Mouse (Mus musculus): ENCODE measurements around the gene Fam71d. TPM values are rescaled to one million over a fixed set of nuclear protein-coding genes. Genes with fewer than 3 reads are reported as not detected.

Fam71d gene
- polyA plus RNA-seq (2015; fragmentation: Nextera tagmentation; extraction: Ambion mirVana): 0.40 TPM in 1 of 2 replicates, not detected in the other

DNA sequence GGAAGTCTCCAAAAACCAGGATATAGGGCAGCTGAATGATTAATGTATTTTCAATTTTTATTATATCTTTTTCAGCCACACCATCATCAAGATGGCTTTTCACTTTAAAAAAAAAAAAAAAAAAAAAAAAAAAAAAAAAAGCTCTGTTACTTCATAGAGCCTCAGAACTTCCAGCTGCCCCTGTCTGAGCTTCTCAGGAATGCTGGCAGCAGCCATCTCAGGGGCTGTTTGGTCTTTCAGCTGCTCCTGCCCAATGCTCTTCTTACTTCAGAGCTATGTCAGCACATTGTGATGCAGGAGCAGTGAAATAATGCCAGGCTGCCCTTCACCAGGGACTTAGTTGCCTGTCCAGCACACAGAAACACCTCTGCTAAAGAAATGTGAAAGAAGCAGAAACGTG lies at the start of gene Fam71d:
Gene Fam71d, plus strand, starts transcription at position 211 of the 400 bp plus-strand sequence.
- H3K27ac ChIP-seq (ENCODE audit: low read depth, low read length): no peak within 1 kb of the TSS
- H3K9ac ChIP-seq (ENCODE audit: low read depth, low read length): no peak within 1 kb of the TSS
- no peaks in the 10 kb centered on the region for H3K27me3 ChIP-seq (replicated peaks; ENCODE audit: control insufficient read depth, insufficient read depth, low read length)
- no peak within 1 kb of the TSS for H3K4me2 ChIP-seq (ENCODE audit: low read length)
- no peaks in the 10 kb centered on the region for H3K4me1 ChIP-seq (ENCODE audit: control insufficient read depth, insufficient read depth, low read depth, low read length)
- H3K9me3 ChIP-seq (ENCODE audit: control insufficient read depth, low read length): no peaks in the 10 kb centered on the region
- H3K36me3 ChIP-seq (ENCODE audit: control insufficient read depth, insufficient read depth, low read length): no peaks in the 10 kb centered on the region
- no peak within 1 kb of the TSS for H3K4me3 ChIP-seq (ENCODE audit: low read length)
- whole genome bisulfite sequencing: 81% methylated on average over 1 of the region's 1 CpGs
- no peak for ATAC-seq

DNA sequence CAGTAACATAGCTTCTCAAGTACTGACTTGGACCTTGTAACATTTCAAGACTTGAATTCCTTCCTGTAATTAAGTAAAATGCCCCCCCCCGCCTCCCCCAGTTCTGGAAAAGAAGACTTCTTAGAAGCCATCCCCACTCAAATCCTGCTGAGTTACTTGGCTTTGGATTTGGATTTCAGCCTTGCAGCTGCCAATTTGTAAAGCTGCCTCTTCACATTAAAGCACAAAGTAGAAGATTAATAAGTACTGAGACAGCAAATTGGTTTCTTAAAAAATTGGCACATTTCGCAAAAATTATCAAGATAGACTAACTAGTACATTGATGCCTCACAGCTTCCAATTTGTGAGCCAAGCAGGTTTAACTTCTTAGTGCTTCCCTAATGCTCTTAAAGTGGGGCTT lies 47.6 kb upstream of the Fam71d start:
- Histone ChIP-seq H3K27me3 (replicated peaks; ENCODE audit: control insufficient read depth, insufficient read depth, low read length) (no peaks in the 10 kb centered on the region), H3K27ac (ENCODE audit: low read depth, low read length) (no peak overlapping the region), H3K4me2 (ENCODE audit: low read length) (no peak overlapping the region), H3K9ac (ENCODE audit: low read depth, low read length) (no peak overlapping the region), H3K36me3 (ENCODE audit: control insufficient read depth, insufficient read depth, low read length) (no peaks in the 10 kb centered on the region), H3K4me3 (ENCODE audit: low read length) (no peak overlapping the region), H3K9me3 (ENCODE audit: control insufficient read depth, low read length) (no peaks in the 10 kb centered on the region), H3K4me1 (ENCODE audit: control insufficient read depth, insufficient read depth, low read depth, low read length) (no peaks in the 10 kb centered on the region)
- WGBS: 79% methylated on average over 2 of the region's 2 CpGs
- ATAC-seq: no peak

GRCm38 (mm10) chr12:78645282-78645681 lies 46.1 kb upstream of the Fam71d start:
- Histone ChIP-seq H3K4me1 (ENCODE audit: control insufficient read depth, insufficient read depth, low read depth, low read length) (no peaks in the 10 kb centered on the region), H3K4me2 (ENCODE audit: low read length) (no peak overlapping the region), H3K4me3 (ENCODE audit: low read length) (no peak overlapping the region), H3K36me3 (ENCODE audit: control insufficient read depth, insufficient read depth, low read length) (no peaks in the 10 kb centered on the region), H3K9me3 (ENCODE audit: control insufficient read depth, low read length) (no peaks in the 10 kb centered on the region), H3K9ac (ENCODE audit: low read depth, low read length) (no peak overlapping the region), H3K27me3 (replicated peaks; ENCODE audit: control insufficient read depth, insufficient read depth, low read length) (no peaks in the 10 kb centered on the region), H3K27ac (ENCODE audit: low read depth, low read length) (no peak overlapping the region)
- ATAC-seq: no peak
- WGBS: 91% methylated on average over 1 of the region's 1 CpGs

- no peak overlapping the region for H3K9ac ChIP-seq (ENCODE audit: low read depth, low read length)
- no peaks in the 10 kb centered on the region for H3K4me1 ChIP-seq (ENCODE audit: control insufficient read depth, insufficient read depth, low read depth, low read length)
- H3K27me3 ChIP-seq (replicated peaks; ENCODE audit: control insufficient read depth, insufficient read depth, low read length): no peaks in the 10 kb centered on the region
- no peak overlapping the region for H3K4me3 ChIP-seq (ENCODE audit: low read length)
- H3K36me3 ChIP-seq (ENCODE audit: control insufficient read depth, insufficient read depth, low read length): 0 out of 2 replicates have a peak, but pooled peaks cover 2% of the 10 kb centered on the region
- H3K27ac ChIP-seq (ENCODE audit: low read depth, low read length): no peak overlapping the region
- 64% methylated on average over 2 of the region's 2 CpGs for WGBS
- H3K4me2 ChIP-seq (ENCODE audit: low read length): no peak overlapping the region
- no peaks in the 10 kb centered on the region for H3K9me3 ChIP-seq (ENCODE audit: control insufficient read depth, low read length)
- ATAC-seq: no peak
These were observed 31.5 kb upstream of the Fam71d start for GRCm38 (mm10) chr12:78659718-78660304.

DNA sequence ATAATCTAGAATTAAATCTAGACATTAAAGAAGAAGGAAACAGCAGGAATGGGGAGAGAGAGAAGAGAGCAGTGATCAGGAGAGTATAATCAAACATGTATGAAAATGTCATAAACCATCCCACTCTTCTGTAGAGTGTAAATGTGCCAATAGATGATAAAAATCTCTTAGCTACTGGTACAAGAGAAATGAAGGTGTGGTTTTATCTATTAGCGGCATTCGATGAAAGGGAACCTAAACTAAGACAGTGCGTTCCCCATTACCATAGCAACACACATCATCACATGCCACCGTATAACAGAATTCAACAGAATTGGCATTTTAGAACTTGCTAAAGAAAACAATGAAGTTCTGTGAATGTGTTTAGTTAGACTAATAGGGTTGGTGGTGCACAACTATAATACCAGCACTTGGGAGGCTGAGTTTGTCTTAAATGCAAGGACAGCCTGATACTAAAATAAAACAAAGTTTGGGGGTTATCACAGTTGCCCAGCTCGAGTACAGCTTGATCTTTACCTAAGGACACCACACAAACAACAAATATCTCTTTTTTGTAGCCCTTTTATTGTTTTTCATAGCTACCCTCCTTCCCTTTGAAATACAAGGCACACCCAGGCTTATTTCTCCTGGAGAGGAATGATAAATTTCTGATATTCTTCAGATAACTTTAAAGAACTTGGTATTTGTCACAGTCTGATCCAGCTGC lies 13.1 kb upstream of the Fam71d start:
- H3K9me3 ChIP-seq (ENCODE audit: control insufficient read depth, low read length): no peaks in the 10 kb centered on the region
- no peak overlapping the region for H3K4me2 ChIP-seq (ENCODE audit: low read length)
- WGBS: 84% methylated on average over 5 of the region's 5 CpGs
- no peaks in the 10 kb centered on the region for H3K27me3 ChIP-seq (replicated peaks; ENCODE audit: control insufficient read depth, insufficient read depth, low read length)
- H3K36me3 ChIP-seq (ENCODE audit: control insufficient read depth, insufficient read depth, low read length): no peaks in the 10 kb centered on the region
- H3K9ac ChIP-seq (ENCODE audit: low read depth, low read length): no peak overlapping the region
- no peak overlapping the region for H3K4me3 ChIP-seq (ENCODE audit: low read length)
- H3K4me1 ChIP-seq (ENCODE audit: control insufficient read depth, insufficient read depth, low read depth, low read length): no peaks in the 10 kb centered on the region
- H3K27ac ChIP-seq (ENCODE audit: low read depth, low read length): no peak overlapping the region
- no peak for ATAC-seq

DNA sequence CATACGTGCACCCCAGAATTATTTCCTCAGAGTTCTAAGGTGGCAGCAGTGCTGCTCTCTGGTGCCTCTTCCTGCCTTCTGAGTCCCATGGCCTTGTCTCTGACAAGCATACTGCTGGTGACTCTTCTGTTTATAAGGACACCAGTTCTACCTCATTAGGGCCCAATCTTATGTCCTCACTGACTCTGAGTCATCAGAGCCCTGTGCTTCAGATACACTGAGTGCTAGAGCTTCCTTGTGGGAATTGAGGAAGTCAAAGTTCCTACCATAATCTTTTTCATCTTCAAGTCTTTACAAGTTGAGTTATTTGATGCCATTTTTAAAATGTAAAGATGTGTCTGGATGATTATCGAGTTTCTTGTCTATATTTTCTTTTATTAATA lies 12.5 kb upstream of the Fam71d start:
- H3K27me3 ChIP-seq (replicated peaks; ENCODE audit: control insufficient read depth, insufficient read depth, low read length): no peaks in the 10 kb centered on the region
- 95% methylated on average over 2 of the region's 2 CpGs for WGBS
- H3K27ac ChIP-seq (ENCODE audit: low read depth, low read length): no peak overlapping the region
- no peak overlapping the region for H3K4me2 ChIP-seq (ENCODE audit: low read length)
- no peaks in the 10 kb centered on the region for H3K9me3 ChIP-seq (ENCODE audit: control insufficient read depth, low read length)
- H3K4me1 ChIP-seq (ENCODE audit: control insufficient read depth, insufficient read depth, low read depth, low read length): no peaks in the 10 kb centered on the region
- peaks cover 3% of the 10 kb centered on the region; the same call in 1 of the 2 replicates for H3K36me3 ChIP-seq (ENCODE audit: control insufficient read depth, insufficient read depth, low read length)
- ATAC-seq: no peak
- no peak overlapping the region for H3K9ac ChIP-seq (ENCODE audit: low read depth, low read length)
- H3K4me3 ChIP-seq (ENCODE audit: low read length): no peak overlapping the region

DNA sequence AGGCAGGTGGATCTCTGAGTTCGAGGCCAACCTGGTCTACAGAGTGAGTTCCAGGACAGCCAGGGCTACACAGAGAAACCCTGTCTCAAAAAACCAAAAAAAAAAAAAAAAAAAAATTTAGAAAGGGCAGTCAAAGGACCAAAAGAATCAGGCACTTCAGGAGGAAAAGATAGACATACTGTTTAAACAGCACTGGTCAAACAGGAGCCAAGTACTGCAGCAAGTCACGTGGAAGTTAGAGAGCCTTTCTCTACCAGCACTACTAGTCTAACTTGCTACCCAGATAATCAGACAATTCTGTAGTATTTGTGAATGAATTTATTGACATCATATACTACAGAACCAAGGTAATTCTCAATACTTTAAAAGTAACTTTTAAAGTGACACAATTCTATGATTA lies 10.3 kb upstream of the Fam71d start:
- H3K27me3 ChIP-seq (replicated peaks; ENCODE audit: control insufficient read depth, insufficient read depth, low read length): no peaks in the 10 kb centered on the region
- no peak overlapping the region for H3K4me2 ChIP-seq (ENCODE audit: low read length)
- ATAC-seq: no peak
- H3K9ac ChIP-seq (ENCODE audit: low read depth, low read length): no peak overlapping the region
- H3K4me3 ChIP-seq (ENCODE audit: low read length): no peak overlapping the region
- no peaks in the 10 kb centered on the region for H3K4me1 ChIP-seq (ENCODE audit: control insufficient read depth, insufficient read depth, low read depth, low read length)
- no peaks in the 10 kb centered on the region for H3K9me3 ChIP-seq (ENCODE audit: control insufficient read depth, low read length)
- 97% methylated on average over 2 of the region's 2 CpGs for WGBS
- H3K36me3 ChIP-seq (ENCODE audit: control insufficient read depth, insufficient read depth, low read length): peaks cover 3% of the 10 kb centered on the region; the same call in 1 of the 2 replicates
- H3K27ac ChIP-seq (ENCODE audit: low read depth, low read length): no peak overlapping the region

DNA sequence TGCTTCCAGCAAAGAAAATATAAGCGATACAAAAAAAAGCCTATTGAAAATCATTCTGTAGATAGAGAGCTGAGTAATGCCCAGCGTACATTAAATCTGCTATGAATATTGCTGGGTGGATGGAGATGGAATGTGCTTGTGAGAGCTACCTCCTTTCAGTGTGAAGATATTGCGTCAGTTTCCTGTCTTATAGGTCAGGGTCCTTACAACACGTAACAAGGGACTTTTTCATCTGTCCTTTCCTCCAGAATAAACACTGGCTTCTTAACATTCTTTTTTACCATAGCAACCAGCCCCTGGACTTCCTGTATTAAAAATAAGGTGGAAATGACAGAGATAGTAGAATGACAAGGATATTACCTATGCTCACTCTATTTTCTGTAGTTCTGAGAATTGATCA lies 9.1 kb upstream of the Fam71d start:
- H3K9ac ChIP-seq (ENCODE audit: low read depth, low read length): no peak overlapping the region
- no peak overlapping the region for H3K4me3 ChIP-seq (ENCODE audit: low read length)
- H3K4me2 ChIP-seq (ENCODE audit: low read length): no peak overlapping the region
- H3K27me3 ChIP-seq (replicated peaks; ENCODE audit: control insufficient read depth, insufficient read depth, low read length): no peaks in the 10 kb centered on the region
- H3K9me3 ChIP-seq (ENCODE audit: control insufficient read depth, low read length): no peaks in the 10 kb centered on the region
- H3K36me3 ChIP-seq (ENCODE audit: control insufficient read depth, insufficient read depth, low read length): peaks cover 3% of the 10 kb centered on the region; the same call in 1 of the 2 replicates
- H3K4me1 ChIP-seq (ENCODE audit: control insufficient read depth, insufficient read depth, low read depth, low read length): no peaks in the 10 kb centered on the region
- no peak overlapping the region for H3K27ac ChIP-seq (ENCODE audit: low read depth, low read length)
- 82% methylated on average over 4 of the region's 4 CpGs for WGBS
- ATAC-seq: no peak

GRCm38 (mm10) chr12:78685669-78686215 lies 5.6 kb upstream of the Fam71d start:
- Histone ChIP-seq H3K4me2 (ENCODE audit: low read length) (no peak overlapping the region), H3K4me3 (ENCODE audit: low read length) (no peak overlapping the region), H3K27me3 (replicated peaks; ENCODE audit: control insufficient read depth, insufficient read depth, low read length) (no peaks in the 10 kb centered on the region), H3K36me3 (ENCODE audit: control insufficient read depth, insufficient read depth, low read length) (peaks cover 3% of the 10 kb centered on the region; the same call in 1 of the 2 replicates), H3K4me1 (ENCODE audit: control insufficient read depth, insufficient read depth, low read depth, low read length) (no peaks in the 10 kb centered on the region), H3K9me3 (ENCODE audit: control insufficient read depth, low read length) (no peaks in the 10 kb centered on the region), H3K27ac (ENCODE audit: low read depth, low read length) (no peak overlapping the region), H3K9ac (ENCODE audit: low read depth, low read length) (no peak overlapping the region)
- ATAC-seq: no peak
- WGBS: 81% methylated on average over 1 of the region's 1 CpGs
